Mouse (Mus musculus): ENCODE measurements around the gene 4931406C07Rik.

Gene 4931406C07Rik

GRCm38 (mm10) chr9:15238297-15238990 lies 67.8 kb downstream of the 4931406C07Rik start:
- no peak for DNase-seq (ENCODE audit: low spot score)

GRCm38 (mm10) chr9:15237516-15238296 lies 68.5 kb downstream of the 4931406C07Rik start:
- DNase-seq (ENCODE audit: low spot score), result no peak

- DNase-seq (ENCODE audit: low spot score), result no peak
Measured at GRCm38 (mm10) chr9:15235986-15236385, 70.3 kb downstream of the 4931406C07Rik start.

- DNase-seq (ENCODE audit: low spot score), result no peak
Measured at GRCm38 (mm10) chr9:15233604-15234003, 72.6 kb downstream of the 4931406C07Rik start.

Measured in ovary, postnatal 36 days (tissue).